Mouse (Mus musculus) testis, adult 2 months (tissue): ENCODE measurements around the gene Vps18.

Experiments used
- CTCF ChIP-seq: fragments of 200-500 bp; IDR thresholded peaks from 2 replicates; pipeline ENCODE4 v1.5.1; 2012; ENCODE audit warnings: low read depth, mild to moderate bottlenecking, inconsistent platforms, low read length, moderate library complexity; ENCODE audit not compliant: control insufficient read depth, insufficient read depth, insufficient replicate concordance
- POLR2A ChIP-seq: fragments of 200-500 bp; IDR thresholded peaks from 2 replicates; pipeline ENCODE4 v1.6.1; 2012; ENCODE audit warnings: low read depth, mild to moderate bottlenecking, inconsistent platforms, low read length, moderate library complexity; ENCODE audit not compliant: control insufficient read depth

DNA sequence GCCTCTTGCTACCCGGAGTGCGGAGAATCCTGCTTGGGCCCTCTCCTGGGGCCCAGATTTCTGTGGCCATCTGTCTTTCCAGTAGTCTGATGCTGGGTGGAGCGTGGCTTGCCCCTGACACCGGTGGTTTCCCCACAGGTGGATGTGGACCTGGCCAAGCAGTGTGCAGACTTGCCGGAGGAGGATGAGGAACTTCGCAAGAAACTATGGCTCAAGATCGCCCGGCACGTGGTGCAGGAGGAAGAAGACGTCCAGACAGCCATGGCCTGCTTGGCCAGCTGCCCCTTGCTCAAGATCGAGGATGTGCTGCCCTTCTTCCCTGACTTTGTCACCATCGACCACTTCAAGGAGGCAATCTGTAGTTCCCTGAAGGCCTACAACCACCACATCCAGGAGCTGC is 8.2 kb downstream of the Vps18 start:
- no peak for TF ChIP-seq CTCF
- no peak for TF ChIP-seq POLR2A
